Mouse (Mus musculus) kidney, postnatal 0 days (tissue): Measurements from ENCODE around the gene Usp18. TPM values are rescaled to one million over a fixed set of nuclear protein-coding genes. Genes with fewer than 3 reads are reported as not detected.

ENCODE experiments used
- ATAC-seq: fragments of 200-750 bp; cut with Nextera tagmentation; replicated peaks from 2 replicates; pipeline ENCODE4 v1.8.0; 2017; ENCODE audit warnings: low read depth, moderate number of reproducible peaks, moderate TSS enrichment, moderate library complexity; ENCODE audit not compliant: low FRiP score
- DNase-seq: peaks from one replicate; pipeline ENCODE4 v3.0.0-alpha.2; 2016; ENCODE audit warnings: low spot score
- H3K27ac ChIP-seq: fragments of 300-500 bp; sonication (generic); 2 replicates; pipeline ENCODE4 v1.5.1; 2014; ENCODE audit warnings: mild to moderate bottlenecking
- H3K27me3 ChIP-seq: fragments of 300-500 bp; sonication (generic); 2 replicates; pipeline ENCODE4 v1.6.1; 2014; ENCODE audit warnings: low read length, mixed read lengths; ENCODE audit not compliant: insufficient read depth
- H3K36me3 ChIP-seq: fragments of 300-500 bp; sonication (generic); 2 replicates; pipeline ENCODE4 v1.6.1; 2014; ENCODE audit warnings: low read length, mixed read lengths; ENCODE audit not compliant: insufficient read depth
- H3K4me1 ChIP-seq: fragments of 300-500 bp; sonication (generic); replicated peaks from 2 replicates; pipeline ENCODE4 v1.6.1; 2014; ENCODE audit warnings: antibody characterized with exemption, low read length, mixed read lengths; ENCODE audit not compliant: insufficient read depth
- H3K4me2 ChIP-seq: fragments of 300-500 bp; sonication (generic); 2 replicates; pipeline ENCODE4 v1.6.1; 2014; ENCODE audit warnings: mild to moderate bottlenecking, low read length, moderate library complexity, mixed read lengths
- H3K4me3 ChIP-seq: fragments of 300-500 bp; sonication (generic); replicated peaks from 2 replicates; pipeline ENCODE4 v1.5.1; 2014; ENCODE audit warnings: low read depth, low read length
- H3K9ac ChIP-seq: fragments of 300-500 bp; sonication (generic); 2 replicates; pipeline ENCODE4 v1.6.1; 2014; ENCODE audit warnings: low read depth, low read length
- H3K9me3 ChIP-seq: fragments of 300-500 bp; sonication (generic); replicated peaks from 2 replicates; pipeline ENCODE4 v1.6.1; 2016; ENCODE audit warnings: low read length, inconsistent platforms, mixed read lengths
- CTCF ChIP-seq: IDR thresholded peaks from 2 replicates; pipeline ENCODE4 v1.5.1; 2016; ENCODE audit warnings: antibody characterized with exemption, low read depth, mild to moderate bottlenecking, moderate library complexity
- WGBS: fragments of 180-500 bp; shearing (Covaris S2); extraction: QIAGEN DNeasy Blood & Tissue Kit; methylation state at CpG from one replicate; pipeline ENCODE4 v1.1.7; 2014; 5-methylcytosine and 5-hydroxymethylcytosine counted together
- polyA plus RNA-seq: library from polyadenylated mRNA; unstranded; fragments of >200 nt; fragmentation: Nextera tagmentation; extraction: Ambion mirVana; gene quantifications from 2 replicates; pipeline ENCODE4 v1.2.1, GENCODE M21; 2015

Gene Usp18
- polyA plus RNA-seq, 1 experiment from 2014 or later: 12.0 TPM

DNA sequence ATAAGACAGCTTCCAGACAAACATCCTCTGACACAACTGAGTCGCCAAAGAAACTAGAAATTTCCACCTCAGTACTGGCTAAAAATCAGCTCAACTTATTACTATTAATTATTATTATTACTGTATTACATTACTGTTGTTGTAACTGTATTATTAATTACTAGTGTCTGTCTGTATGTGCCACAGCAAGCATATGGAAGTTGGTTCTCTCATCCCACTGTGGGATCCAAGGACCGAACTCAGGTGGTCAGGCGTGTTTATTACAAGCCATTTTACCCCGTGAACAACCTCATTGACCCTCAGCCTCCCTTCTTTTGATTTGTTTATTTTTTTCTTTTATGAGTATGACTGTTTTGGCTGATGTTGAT lies 26.0 kb downstream of the Usp18 start:
- Histone ChIP-seq H3K27me3 (no peaks in the 10 kb centered on the region), H3K27ac (no peak overlapping the region), H3K4me2 (no peak overlapping the region; the same call in 1 of the 2 replicates), H3K9ac (no peak overlapping the region), H3K4me1 (no peaks in the 10 kb centered on the region), H3K9me3 (no peaks in the 10 kb centered on the region), H3K4me3 (no peak overlapping the region), H3K36me3 (no peaks in the 10 kb centered on the region)
- 13% methylated on average over 4 of the region's 4 CpGs for WGBS
- TF ChIP-seq CTCF: no peak
- DNase-seq: no peak
- 0 out of 2 replicates have a peak, but pooled peaks have one; percentile 4 for ATAC-seq

GRCm38 (mm10) chr6:121272075-121272800 lies 26.5 kb downstream of the Usp18 start:
- Histone ChIP-seq H3K4me1 (no peaks in the 10 kb centered on the region), H3K4me2 (peak overlapping the region; percentile 60), H3K27me3 (no peaks in the 10 kb centered on the region), H3K4me3 (peak overlapping the region; percentile 44), H3K36me3 (no peaks in the 10 kb centered on the region), H3K9me3 (no peaks in the 10 kb centered on the region), H3K9ac (peak overlapping the region; percentile 25; the same call in 1 of the 2 replicates), H3K27ac (peak overlapping the region; percentile 60)
- TF ChIP-seq CTCF: peak; percentile 97
- ATAC-seq (peak; percentile 91), DNase-seq (peak; percentile 94)
- WGBS: 7% methylated on average over 17 of the region's 17 CpGs

DNA sequence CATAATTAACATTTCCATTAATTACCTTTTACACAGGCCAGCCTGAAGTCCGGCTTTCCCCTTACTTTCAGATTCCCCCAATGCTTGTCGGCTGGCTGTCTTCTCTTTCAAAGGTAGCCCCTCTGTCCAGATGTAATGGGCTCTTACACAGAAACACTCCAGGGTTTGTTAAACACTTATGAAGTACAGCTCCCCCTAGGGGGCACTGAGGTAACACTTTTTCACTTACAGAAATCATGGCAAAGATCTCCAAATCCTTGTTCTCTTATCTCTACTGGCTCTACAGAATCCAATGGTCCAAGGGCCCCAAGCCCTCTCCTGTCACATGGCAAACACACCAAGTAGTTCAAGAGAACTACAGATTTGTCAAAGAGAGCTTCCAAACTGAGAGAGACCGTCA lies 28.6 kb downstream of the Usp18 start:
- H3K9me3 ChIP-seq: no peaks in the 10 kb centered on the region
- no peaks in the 10 kb centered on the region for H3K4me1 ChIP-seq
- no peak overlapping the region for H3K9ac ChIP-seq
- H3K27ac ChIP-seq: no peak overlapping the region
- H3K4me2 ChIP-seq: no peak overlapping the region
- ATAC-seq (no peak), DNase-seq (peak; percentile 63)
- 87% methylated on average over 3 of the region's 3 CpGs for WGBS
- H3K4me3 ChIP-seq: no peak overlapping the region
- peak; percentile 54 for TF ChIP-seq CTCF
- H3K27me3 ChIP-seq: no peaks in the 10 kb centered on the region
- H3K36me3 ChIP-seq: no peaks in the 10 kb centered on the region

GRCm38 (mm10) chr6:121284132-121284531 lies 38.4 kb downstream of the Usp18 start:
- DNase-seq: no peak
- no peak overlapping the region for H3K4me3 ChIP-seq
- H3K36me3 ChIP-seq: no peaks in the 10 kb centered on the region
- H3K9me3 ChIP-seq: no peaks in the 10 kb centered on the region
- H3K27me3 ChIP-seq: no peaks in the 10 kb centered on the region
- H3K4me2 ChIP-seq: no peak overlapping the region
- WGBS: 90% methylated on average over 5 of the region's 5 CpGs
- TF ChIP-seq CTCF: no peak
- ATAC-seq: no peak
- no peak overlapping the region for H3K9ac ChIP-seq
- H3K27ac ChIP-seq: no peak overlapping the region
- no peaks in the 10 kb centered on the region for H3K4me1 ChIP-seq

DNA sequence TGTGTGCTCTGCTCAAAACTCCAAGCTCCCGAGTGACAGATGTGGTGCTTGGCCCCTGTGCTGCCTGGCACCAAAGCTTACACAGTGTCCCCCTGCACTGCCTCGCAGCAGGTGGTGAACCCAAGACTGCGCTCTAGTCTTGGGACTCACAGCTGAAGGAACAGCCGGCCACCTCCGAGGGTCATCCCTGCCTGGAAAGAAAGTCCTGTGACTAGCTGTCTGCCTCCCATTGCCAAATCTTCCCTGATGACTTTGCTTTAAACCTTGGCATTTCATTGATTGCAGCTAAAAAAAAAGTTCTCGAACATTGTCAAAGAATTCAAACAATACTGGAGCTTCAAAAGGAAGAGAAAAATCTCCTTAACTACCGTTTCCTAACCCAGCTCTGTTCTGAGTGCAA lies 53.6 kb downstream of the Usp18 start:
- no peak overlapping the region for H3K4me3 ChIP-seq
- H3K4me1 ChIP-seq: peaks cover 7% of the 10 kb centered on the region; the same call in 1 of the 2 replicates
- H3K27me3 ChIP-seq: no peaks in the 10 kb centered on the region
- H3K27ac ChIP-seq: peak overlapping the region; percentile 75; the same call in 1 of the 2 replicates
- TF ChIP-seq CTCF: no peak
- no peaks in the 10 kb centered on the region for H3K36me3 ChIP-seq
- no peak overlapping the region for H3K4me2 ChIP-seq
- DNase-seq (no peak), ATAC-seq (no peak)
- WGBS: 42% methylated on average over 7 of the region's 7 CpGs
- no peak overlapping the region for H3K9ac ChIP-seq
- H3K9me3 ChIP-seq: no peaks in the 10 kb centered on the region

DNA sequence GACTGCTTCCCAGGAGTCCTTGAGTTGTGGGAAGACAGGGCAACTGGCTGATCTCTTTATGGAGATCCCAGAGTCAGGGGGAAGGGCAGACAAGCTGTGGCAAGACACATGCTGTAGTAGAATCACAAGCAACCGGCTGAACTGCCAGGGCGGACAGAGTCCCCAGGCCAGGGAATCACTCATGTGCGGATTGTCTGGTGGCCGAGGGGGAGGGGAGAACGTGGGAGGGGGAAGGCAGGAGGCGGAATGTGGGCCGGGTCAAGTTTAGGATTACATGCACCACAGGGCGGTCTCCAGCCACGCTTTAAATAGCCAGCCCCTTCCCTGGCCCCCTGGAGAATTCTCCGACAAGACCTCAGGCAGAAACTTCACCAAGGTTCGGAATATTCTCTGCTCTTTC lies 54.2 kb downstream of the Usp18 start, which contains the start of gene Slc6a13:
Gene Slc6a13 (plus strand): TSS at position 274 of the 400 bp plus-strand sequence.
- 2% methylated on average over 11 of the region's 11 CpGs for WGBS

More for the DNA sequence above, 54.2 kb downstream of the Usp18 start, which contains the start of gene Slc6a13:
- TF ChIP-seq CTCF: no peak
- Histone ChIP-seq H3K4me3 (0 out of 2 replicates have a peak within 1 kb of the TSS, but pooled peaks have one; percentile 9), H3K27ac (peak within 1 kb of the TSS; percentile 75), H3K9me3 (no peaks in the 10 kb centered on the region), H3K9ac (0 out of 2 replicates have a peak within 1 kb of the TSS, but pooled peaks have one; percentile 23), H3K27me3 (no peaks in the 10 kb centered on the region), H3K4me1 (peaks cover 7% of the 10 kb centered on the region; the same call in 1 of the 2 replicates), H3K36me3 (no peaks in the 10 kb centered on the region), H3K4me2 (peak within 1 kb of the TSS; percentile 42)
- peak; percentile 85 for ATAC-seq
- peak; percentile 85 for DNase-seq
